Mouse (Mus musculus): Measurements from ENCODE around the gene Barhl2. TPM values are rescaled to one million over a fixed set of nuclear protein-coding genes. Genes with fewer than 3 reads are reported as not detected.

Barhl2 gene
- polyA plus RNA-seq, 1 experiment, result not detected

GRCm38 (mm10) chr5:106471235-106472104, 13.5 kb upstream of the Barhl2 start:
- no peak overlapping the region for H3K4me3 ChIP-seq (ENCODE audit: low read depth, low read length)
- TF ChIP-seq CTCF (IDR thresholded peaks at IDR 0.05; ENCODE audit: extremely low read depth, insufficient read length, insufficient replicate concordance, low read depth, low read length) (no peak), POLR2A (IDR thresholded peaks at IDR 0.05; ENCODE audit: low read depth, low read length) (no peak)
- no peak overlapping the region for H3K27ac ChIP-seq (ENCODE audit: insufficient read depth, low read depth, low read length)
- no peaks in the 10 kb centered on the region for H3K36me3 ChIP-seq (ENCODE audit: control insufficient read depth, insufficient read depth, low read length)
- WGBS, result 25% methylated on average over 13 of the region's 13 CpGs
- H3K4me1 ChIP-seq (ENCODE audit: control insufficient read depth, insufficient read depth, insufficient read length, low read length), result peaks cover 5% of the 10 kb centered on the region
- peaks cover 77% of the 10 kb centered on the region for H3K27me3 ChIP-seq (ENCODE audit: control insufficient read depth, insufficient read depth, low read length)

GRCm38 (mm10) chr5:106465129-106465790, 7.3 kb upstream of the Barhl2 start:
- TF ChIP-seq CTCF (IDR thresholded peaks at IDR 0.05; ENCODE audit: extremely low read depth, insufficient read length, insufficient replicate concordance, low read depth, low read length), result no peak
- no peak for TF ChIP-seq POLR2A (IDR thresholded peaks at IDR 0.05; ENCODE audit: low read depth, low read length)
- Histone ChIP-seq H3K36me3 (ENCODE audit: control insufficient read depth, insufficient read depth, low read length) (no peaks in the 10 kb centered on the region), H3K4me3 (ENCODE audit: low read depth, low read length) (no peak overlapping the region), H3K4me1 (ENCODE audit: control insufficient read depth, insufficient read depth, insufficient read length, low read length) (peaks cover 2% of the 10 kb centered on the region), H3K27me3 (ENCODE audit: control insufficient read depth, insufficient read depth, low read length) (peaks cover 86% of the 10 kb centered on the region), H3K27ac (ENCODE audit: insufficient read depth, low read depth, low read length) (no peak overlapping the region)
- WGBS, result 7% methylated on average over 31 of the region's 31 CpGs

GRCm38 (mm10) chr5:106464336-106465128, 6.6 kb upstream of the Barhl2 start:
- no peaks in the 10 kb centered on the region for H3K36me3 ChIP-seq (ENCODE audit: control insufficient read depth, insufficient read depth, low read length)
- TF ChIP-seq CTCF (IDR thresholded peaks at IDR 0.05; ENCODE audit: extremely low read depth, insufficient read length, insufficient replicate concordance, low read depth, low read length) (no peak), POLR2A (IDR thresholded peaks at IDR 0.05; ENCODE audit: low read depth, low read length) (no peak)
- WGBS, result 5% methylated on average over 24 of the region's 24 CpGs
- H3K27ac ChIP-seq (ENCODE audit: insufficient read depth, low read depth, low read length), result no peak overlapping the region
- peaks cover 2% of the 10 kb centered on the region for H3K4me1 ChIP-seq (ENCODE audit: control insufficient read depth, insufficient read depth, insufficient read length, low read length)
- no peak overlapping the region for H3K4me3 ChIP-seq (ENCODE audit: low read depth, low read length)
- peaks cover 83% of the 10 kb centered on the region for H3K27me3 ChIP-seq (ENCODE audit: control insufficient read depth, insufficient read depth, low read length)

- H3K27ac ChIP-seq (ENCODE audit: insufficient read depth, low read depth, low read length), result no peak overlapping the region
- peaks cover 5% of the 10 kb centered on the region for H3K4me1 ChIP-seq (ENCODE audit: control insufficient read depth, insufficient read depth, insufficient read length, low read length)
- H3K4me3 ChIP-seq (ENCODE audit: low read depth, low read length), result no peak overlapping the region
- 2% methylated on average over 25 of the region's 25 CpGs for WGBS
- H3K36me3 ChIP-seq (ENCODE audit: control insufficient read depth, insufficient read depth, low read length), result no peaks in the 10 kb centered on the region
- H3K27me3 ChIP-seq (ENCODE audit: control insufficient read depth, insufficient read depth, low read length), result peaks cover 83% of the 10 kb centered on the region
- TF ChIP-seq POLR2A (IDR thresholded peaks at IDR 0.05; ENCODE audit: low read depth, low read length), result no peak
- TF ChIP-seq CTCF (IDR thresholded peaks at IDR 0.05; ENCODE audit: extremely low read depth, insufficient read length, insufficient replicate concordance, low read depth, low read length), result no peak
These were observed 5.8 kb upstream of the Barhl2 start for GRCm38 (mm10) chr5:106463661-106464191.

GRCm38 (mm10) chr5:106461913-106462312, 3.9 kb upstream of the Barhl2 start:
- Histone ChIP-seq H3K36me3 (ENCODE audit: control insufficient read depth, insufficient read depth, low read length) (no peaks in the 10 kb centered on the region), H3K4me3 (ENCODE audit: low read depth, low read length) (no peak overlapping the region), H3K4me1 (ENCODE audit: control insufficient read depth, insufficient read depth, insufficient read length, low read length) (peaks cover 8% of the 10 kb centered on the region), H3K27ac (ENCODE audit: insufficient read depth, low read depth, low read length) (no peak overlapping the region), H3K27me3 (ENCODE audit: control insufficient read depth, insufficient read depth, low read length) (peaks cover 83% of the 10 kb centered on the region)
- TF ChIP-seq CTCF (IDR thresholded peaks at IDR 0.05; ENCODE audit: extremely low read depth, insufficient read length, insufficient replicate concordance, low read depth, low read length) (peak; percentile 85; the same call in 1 of the 2 replicates), POLR2A (IDR thresholded peaks at IDR 0.05; ENCODE audit: low read depth, low read length) (no peak)
- WGBS, result under 1% methylated on average over 4 of the region's 4 CpGs

GRCm38 (mm10) chr5:106461431-106461830, 3.5 kb upstream of the Barhl2 start:
- H3K27ac ChIP-seq (ENCODE audit: insufficient read depth, low read depth, low read length), result no peak overlapping the region
- TF ChIP-seq CTCF (IDR thresholded peaks at IDR 0.05; ENCODE audit: extremely low read depth, insufficient read length, insufficient replicate concordance, low read depth, low read length) (no peak), POLR2A (IDR thresholded peaks at IDR 0.05; ENCODE audit: low read depth, low read length) (no peak)
- 18% methylated on average over 3 of the region's 3 CpGs for WGBS
- H3K27me3 ChIP-seq (ENCODE audit: control insufficient read depth, insufficient read depth, low read length), result peaks cover 82% of the 10 kb centered on the region
- peaks cover 8% of the 10 kb centered on the region for H3K4me1 ChIP-seq (ENCODE audit: control insufficient read depth, insufficient read depth, insufficient read length, low read length)
- no peak overlapping the region for H3K4me3 ChIP-seq (ENCODE audit: low read depth, low read length)
- no peaks in the 10 kb centered on the region for H3K36me3 ChIP-seq (ENCODE audit: control insufficient read depth, insufficient read depth, low read length)

Data from small intestine, adult 2 months (tissue).